Mouse (Mus musculus) c-Kit-positive CD71-positive TER-119-negative erythroid progenitor cells, embryonic 14.5 days (primary cell): ENCODE results near the gene Hoxa7.

Experiments used
- DNase-seq: peaks from one replicate; pipeline ENCODE4 v3.0.0-alpha.2; 2013; ENCODE audit warnings: low read depth

The Hoxa7 gene

DNA sequence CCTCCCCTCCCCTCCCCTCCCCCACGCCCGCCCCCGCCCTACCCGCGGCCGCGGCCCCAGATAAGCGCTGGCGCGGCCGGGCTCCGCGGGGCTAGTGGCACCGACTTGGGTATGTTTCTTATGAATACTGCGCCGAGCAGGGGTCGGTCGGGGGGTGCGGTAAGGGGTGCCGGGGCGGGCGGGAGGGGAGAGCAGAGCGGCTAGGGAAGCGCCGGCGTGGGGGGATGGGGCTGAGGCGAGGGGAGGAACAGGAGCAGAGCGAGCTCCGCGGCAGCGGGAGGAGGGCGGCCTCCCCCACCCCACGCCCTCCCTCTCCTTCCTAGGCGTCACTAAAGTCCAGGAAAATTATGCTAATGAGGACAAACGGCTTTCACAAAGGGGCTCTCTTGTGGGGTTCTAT, 45.8 kb downstream of the Hoxa7 start:
- no peak for DNase-seq

GRCm38 (mm10) chr6:52174968-52175751, 46.5 kb downstream of the Hoxa7 start:
- no peak for DNase-seq

DNA sequence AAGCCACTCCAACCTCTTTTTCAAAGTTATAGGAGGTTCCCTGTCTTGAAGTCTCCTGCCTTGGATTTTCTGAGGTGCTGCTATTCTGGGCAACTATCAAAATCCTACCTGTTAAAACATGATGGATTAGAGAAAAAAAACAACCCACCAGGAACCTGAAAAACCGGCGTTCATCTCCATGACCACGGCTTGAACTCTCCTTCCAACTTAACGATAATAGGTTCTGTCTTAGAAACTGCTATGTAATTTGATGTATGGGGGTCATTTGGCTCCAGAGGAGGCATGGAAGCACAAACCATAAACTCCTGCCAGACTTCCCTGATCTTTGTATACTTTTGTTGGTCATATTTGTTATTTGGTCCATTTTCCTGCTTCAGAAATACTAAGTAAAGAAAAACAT, 48.0 kb downstream of the Hoxa7 start:
- no peak for DNase-seq

DNA sequence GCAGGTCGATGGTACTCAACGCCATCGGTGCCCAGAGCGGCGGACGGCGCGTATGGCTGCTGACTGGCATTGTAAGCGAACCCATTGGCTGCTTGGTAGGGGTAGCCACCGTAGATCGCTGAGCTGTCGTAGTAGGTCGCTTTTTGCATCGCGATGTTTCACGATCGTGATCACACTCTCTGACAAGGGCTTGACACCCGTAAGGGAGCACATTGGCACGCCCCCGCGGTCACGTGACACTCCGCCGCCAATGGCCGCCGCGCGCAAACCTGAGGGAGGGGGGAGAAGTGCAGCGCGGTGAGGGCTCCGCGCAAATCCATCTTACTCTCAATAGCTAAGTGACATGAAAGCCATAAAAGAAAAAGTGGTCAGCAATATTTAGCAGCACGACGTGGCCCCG, 49.2 kb downstream of the Hoxa7 start:
- no peak for DNase-seq

GRCm38 (mm10) chr6:52171938-52172337, 49.7 kb downstream of the Hoxa7 start:
- no peak for DNase-seq

GRCm38 (mm10) chr6:52171331-52171730, 50.3 kb downstream of the Hoxa7 start:
- no peak for DNase-seq

GRCm38 (mm10) chr6:52170898-52171223, 50.8 kb downstream of the Hoxa7 start:
- DNase-seq: no peak

DNA sequence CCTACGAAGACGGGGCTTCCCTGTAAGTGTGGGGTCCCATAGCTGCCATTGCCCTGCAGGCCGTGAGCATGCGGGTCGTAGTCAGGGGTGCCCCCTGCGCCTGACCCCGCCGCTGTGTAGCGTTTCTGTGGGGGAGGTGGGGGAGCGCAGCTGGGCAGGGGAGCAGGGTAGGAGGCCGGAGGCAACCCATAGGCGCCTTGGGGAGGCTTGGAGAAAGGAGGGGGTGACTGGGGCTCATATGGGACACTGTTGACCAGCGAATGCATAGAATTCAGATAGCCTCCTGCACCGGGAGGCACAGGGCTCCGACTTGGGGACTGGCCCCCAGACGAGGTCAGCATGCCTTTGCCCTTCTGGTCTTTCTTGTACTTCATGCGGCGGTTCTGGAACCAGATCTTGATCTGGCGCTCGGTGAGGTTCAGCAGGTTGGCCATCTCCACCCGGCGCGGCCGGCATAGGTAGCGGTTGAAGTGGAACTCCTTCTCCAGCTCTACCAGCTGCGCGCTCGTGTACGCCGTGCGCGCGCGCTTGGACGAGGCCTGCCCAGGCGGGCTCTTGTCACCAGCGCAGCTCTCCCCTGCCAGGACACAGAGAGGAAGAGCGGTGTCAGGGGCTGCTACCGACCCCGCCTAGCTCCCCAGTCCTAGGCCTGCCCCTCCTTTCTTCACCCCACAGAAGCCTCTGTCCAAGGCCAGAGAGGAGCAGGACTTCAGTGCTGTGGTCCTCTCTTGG, 51.3 kb downstream of the Hoxa7 start:
- DNase-seq: no peak

DNA sequence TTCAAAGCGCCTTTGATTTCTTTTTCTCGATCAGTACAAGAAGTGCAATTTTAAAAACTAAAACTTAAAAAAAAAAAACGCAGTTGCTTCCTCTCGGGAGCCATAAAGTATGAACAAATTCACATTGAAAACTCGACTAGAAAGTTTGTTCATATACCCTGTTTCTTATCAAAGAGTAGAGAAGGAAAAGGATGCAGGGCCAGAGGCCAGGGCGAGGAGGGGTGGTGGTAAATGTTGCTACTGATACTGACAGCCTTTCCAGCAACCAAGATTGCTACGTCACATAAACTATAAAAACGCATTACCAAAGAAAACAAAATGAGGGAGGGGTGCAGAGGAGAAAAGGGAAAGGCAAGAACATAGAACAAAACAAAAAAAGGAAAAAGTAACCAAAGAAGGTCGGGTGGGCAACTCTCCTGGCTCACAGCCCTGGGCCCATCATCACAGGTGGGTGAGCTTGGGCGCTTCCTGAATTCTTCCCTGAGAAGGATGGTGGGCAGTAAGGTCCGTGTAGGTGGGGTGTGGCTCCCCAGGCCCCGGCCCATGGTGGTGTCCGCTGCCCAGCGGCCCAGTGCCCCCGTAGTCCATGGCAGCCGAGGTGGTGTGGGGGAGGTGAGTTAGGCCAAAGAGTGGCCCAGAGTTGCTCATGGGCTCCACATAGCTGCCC, 52.0 kb downstream of the Hoxa7 start:
- DNase-seq: no peak

GRCm38 (mm10) chr6:52168191-52169055, 53.2 kb downstream of the Hoxa7 start:
- DNase-seq: no peak

DNA sequence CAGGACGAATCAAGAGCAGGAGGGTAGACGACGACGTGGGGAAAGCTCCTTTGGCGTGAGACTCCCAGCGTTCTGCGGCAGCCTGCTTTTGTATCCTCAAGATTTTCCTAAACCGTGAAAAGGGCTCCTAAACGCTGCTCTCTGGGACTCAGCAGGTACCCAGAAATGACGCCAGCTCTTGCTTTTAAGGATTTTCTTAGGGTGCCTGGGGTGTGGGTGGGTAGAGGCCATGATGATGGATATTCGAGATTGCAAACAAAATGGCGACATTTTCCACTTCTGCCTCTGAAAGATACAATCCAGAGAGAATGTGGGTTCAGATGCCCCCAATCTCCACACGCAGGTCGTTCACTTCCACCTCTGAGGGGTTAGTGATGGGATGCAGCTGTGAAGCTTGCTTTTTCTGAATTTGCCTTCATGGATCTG, 53.9 kb downstream of the Hoxa7 start:
- DNase-seq: no peak

GRCm38 (mm10) chr6:52167176-52167575, 54.5 kb downstream of the Hoxa7 start:
- no peak for DNase-seq

GRCm38 (mm10) chr6:52166431-52167077, 55.1 kb downstream of the Hoxa7 start:
- no peak for DNase-seq

- no peak for DNase-seq
Observed at GRCm38 (mm10) chr6:52165441-52166370, 55.9 kb downstream of the Hoxa7 start.

DNA sequence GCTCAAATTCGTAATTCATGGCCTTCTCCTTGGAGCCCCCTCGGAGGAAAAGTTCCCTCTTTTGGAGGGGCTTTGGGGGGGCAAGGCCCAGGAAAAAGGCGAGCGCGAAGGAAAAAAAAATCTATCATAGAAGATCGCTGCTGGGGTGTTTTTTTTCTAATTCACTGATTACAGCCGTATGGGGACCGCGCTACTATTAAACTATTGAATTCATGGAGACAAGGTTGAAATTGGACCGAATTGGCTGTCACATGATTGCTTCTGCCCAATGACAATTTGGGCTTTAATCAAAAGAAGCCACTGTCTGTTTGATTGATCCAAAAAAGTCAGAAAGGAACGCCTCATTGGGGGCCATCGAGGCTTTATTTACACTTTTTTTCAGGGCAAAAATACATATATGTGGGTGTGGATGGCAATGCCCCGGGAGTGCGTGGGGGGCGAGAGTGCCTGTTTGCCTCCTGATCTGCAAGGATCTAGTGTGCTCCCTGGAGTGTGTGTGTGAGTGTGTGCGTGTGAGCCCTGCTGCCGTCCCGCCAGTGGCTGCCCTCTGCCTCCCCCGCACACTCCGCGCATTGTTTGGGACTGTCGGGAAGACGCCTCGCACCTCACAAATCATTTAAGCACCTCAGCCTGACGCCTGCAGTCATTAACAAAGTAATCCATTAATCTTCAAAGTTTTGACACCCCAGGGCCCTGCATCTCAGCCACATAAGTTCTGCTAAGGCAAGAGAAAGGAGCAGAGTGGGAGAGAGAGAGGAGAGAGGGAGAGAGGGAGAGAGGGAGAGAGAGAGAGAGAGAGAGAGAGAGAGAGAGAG, 56.8 kb downstream of the Hoxa7 start, which contains the start of gene Hoxa2:
Hoxa2 (minus strand) TSS at position 206 of the 815 bp plus-strand sequence.
- DNase-seq: no peak
